Mouse (Mus musculus): Measurements from ENCODE around the gene Afg3l1.

DNA sequence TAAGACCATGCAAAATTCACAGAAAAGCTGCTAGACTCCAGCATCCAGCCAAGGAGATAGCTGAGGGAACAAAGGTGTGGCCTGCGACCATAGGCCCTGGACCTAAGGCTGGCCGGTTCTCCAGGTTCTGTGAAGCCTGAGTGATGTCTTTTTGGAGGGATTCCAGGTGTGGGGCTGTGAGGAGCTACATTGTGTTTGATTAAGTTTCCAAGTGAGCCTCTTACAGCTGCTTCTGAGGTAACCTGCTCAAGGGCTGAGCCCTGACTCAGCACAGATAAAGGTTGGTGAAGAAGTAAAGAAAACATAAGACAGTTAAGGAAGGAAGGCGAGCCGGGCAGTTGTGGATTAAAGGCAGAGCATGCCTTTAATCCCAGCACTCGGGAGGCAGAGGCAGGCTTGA is 24.5 kb downstream of the Afg3l1 start:
- TF ChIP-seq POLR2A (IDR thresholded peaks at IDR 0.05; ENCODE audit: insufficient read depth, low read depth, low read length), result no peak
- no peak for TF ChIP-seq CTCF (IDR thresholded peaks at IDR 0.05; ENCODE audit: insufficient read depth, low read depth, low read length)
